In genomic region chr2:135711049-135711924, GRCm38 (mm10) we compare ENCODE assay signal across 8 mouse cellular contexts. TPM values are rescaled to one million over a fixed set of nuclear protein-coding genes. Genes with fewer than 3 reads are reported as not detected.
DNase-seq lines count a peak whose midpoint lies in the region; ATAC-seq lines count a peak whose summit lies in the region.

No protein-coding gene starts in this region.

- peak overlapping the region in 1 of 2 experiments; percentile 16; a peak in 2 of 4 replicates for H3K4me3 ChIP-seq in heart, embryonic 14.5 days (ENCODE audit: control insufficient read depth in 1 of 2, insufficient read depth in 1 of 2, low read depth in 1 of 2, low read length in 2 of 2)

- no peaks in the 10 kb centered on the region for H3K9me3 ChIP-seq in heart, embryonic 14.5 days (ENCODE audit: control insufficient read depth, low read length)

- 22% methylated on average over 8 of the region's 8 CpGs for WGBS in heart, embryonic 14.5 days

- peak overlapping the region; percentile 65 for H3K9ac ChIP-seq in heart, embryonic 14.5 days (ENCODE audit: low read length)

- peaks cover 13 to 42% of the 10 kb centered on the region in 2 experiments for H3K4me1 ChIP-seq in heart, embryonic 14.5 days (ENCODE audit: control insufficient read depth in 2 of 2, insufficient read depth in 2 of 2, low read length in 2 of 2)

- 0 out of 2 replicates have a peak, but pooled peaks have one; percentile 52 for ATAC-seq in heart, embryonic 14.5 days (ENCODE audit: insufficient number of reproducible peaks, insufficient read depth, low FRiP score, low read depth)

- no peaks in the 10 kb centered on the region for H3K27me3 ChIP-seq in heart, embryonic 14.5 days (ENCODE audit: control insufficient read depth, insufficient read depth, low read length)

- H3K27ac ChIP-seq in heart, embryonic 14.5 days (replicated peaks in 1 of 2; ENCODE audit: control insufficient read depth in 1 of 2, insufficient read depth in 1 of 2, low read depth in 2 of 2, low read length in 2 of 2) = peak overlapping the region; percentile 88 to 93

- DNase-seq in heart, adult 11 months = peak; percentile 91
- no peak for DNase-seq in heart, postnatal 25 days (ENCODE audit: low spot score)
- peak; percentile 78 for DNase-seq in embryo, embryonic 10.5 days (ENCODE audit: low spot score)
- DNase-seq in lung, postnatal 10 days = peak; percentile 41
- no peak for DNase-seq in urinary bladder, postnatal 36 days (ENCODE audit: low spot score in 2 of 2)
- DNase-seq in ovary, postnatal 36 days (ENCODE audit: low spot score) = no peak
- no peak for DNase-seq in spleen, postnatal 14 days (ENCODE audit: low spot score in 2 of 2)

- intact Hi-C loops in heart, postnatal 25 days (cut with DNase I) = loop anchor here (5.0 kb wide), 1 partner anchor 49 kb away; no protein-coding TSS in a partner anchor

- H3K4me2 ChIP-seq in heart, embryonic 14.5 days (ENCODE audit: low read length) = peak overlapping the region; percentile 53

- H3K36me3 ChIP-seq in heart, embryonic 14.5 days (ENCODE audit: control insufficient read depth, insufficient read depth, low read length) = no peaks in the 10 kb centered on the region

RNA-seq across cellular contexts. Expression of gene Plcb4, which starts 52.5 kb away (rescaled TPM):
- 10 to 100 TPM; 71.2 to 71.9 TPM for total RNA-seq in heart, postnatal 25 days (2021)
- 38.8 and 44.9 TPM in 2 replicates for polyA plus RNA-seq in heart, embryonic 14.5 days (2014; fragmentation: Nextera tagmentation; extraction: Ambion mirVana)

Comparison
In these comparisons a context has a peak if more than half of its experiments do, and no peak if none do; other contexts are left out.
1. DNase-seq: peak in heart, adult 11 months (single experiment), embryo, embryonic 10.5 days (single experiment) and lung, postnatal 10 days (single experiment); none in heart, postnatal 25 days (single experiment), urinary bladder, postnatal 36 days (0 of 2), ovary, postnatal 36 days (single experiment) and spleen, postnatal 14 days (0 of 2).